ENCODE assay signal across 8 mouse cellular contexts in the genomic region with DNA sequence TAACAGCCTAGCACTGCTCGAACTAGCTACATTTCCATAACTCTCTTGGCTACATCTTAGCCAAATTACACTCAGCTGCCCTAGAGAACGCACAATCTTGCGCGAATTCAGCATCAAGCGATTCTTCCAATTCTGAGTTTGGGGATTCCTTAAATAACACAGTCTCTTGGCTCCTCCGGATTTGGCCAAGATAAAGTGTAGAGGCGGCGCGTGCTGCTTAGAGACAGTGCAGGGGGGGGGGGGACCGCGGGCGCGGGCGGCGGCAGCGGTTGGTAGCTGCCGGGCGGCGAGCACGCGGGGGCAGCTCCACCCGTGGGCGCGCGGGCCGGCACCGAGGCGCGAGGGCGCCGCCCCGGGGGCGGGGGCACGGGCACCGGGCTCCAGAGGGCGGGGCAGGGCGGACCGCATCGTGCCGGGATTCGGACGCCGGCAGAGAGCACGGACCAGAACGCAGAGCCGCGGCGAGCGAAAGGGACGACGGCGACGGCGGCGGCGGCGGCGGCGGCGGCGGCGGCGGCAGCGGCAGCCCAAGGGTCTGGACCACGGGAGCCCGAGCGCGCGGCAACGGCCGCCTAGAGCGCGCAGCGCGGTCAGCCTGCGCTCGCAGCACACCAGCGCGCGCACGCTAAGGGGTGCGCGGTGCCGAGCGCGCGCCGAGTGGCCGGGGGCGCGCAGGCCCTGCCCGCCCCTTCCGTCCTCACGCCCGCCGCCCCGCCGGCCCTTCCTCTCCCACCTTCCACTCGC. TPM values are rescaled to one million over a fixed set of nuclear protein-coding genes. Genes with fewer than 3 reads are reported as not detected.
DNase-seq lines count a peak whose midpoint lies in the region; ATAC-seq and TF ChIP-seq lines count a peak whose summit lies in the region.

A gene (plus strand): TSS at position 456 of the 744 bp plus-strand sequence.

- H3K4me2 ChIP-seq in embryonic facial prominence, embryonic 13.5 days, result peak within 1 kb of the TSS; percentile 69
- peak within 1 kb of the TSS; percentile 85 for H3K4me2 ChIP-seq in limb, embryonic 14.5 days (replicated peaks; ENCODE audit: low read depth, low read length, severe bottlenecking)
- peak within 1 kb of the TSS; percentile 70 for H3K4me2 ChIP-seq in midbrain, embryonic 16.5 days (ENCODE audit: low read length)

- H3K36me3 ChIP-seq in embryonic facial prominence, embryonic 13.5 days, result no peaks in the 10 kb centered on the region
- H3K36me3 ChIP-seq in heart, adult 2 months (ENCODE audit: control insufficient read depth, insufficient read depth, low read length), result peaks cover 5% of the 10 kb centered on the region
- H3K36me3 ChIP-seq in limb, embryonic 14.5 days (ENCODE audit: control insufficient read depth, insufficient read depth, low read length), result no peaks in the 10 kb centered on the region
- no peaks in the 10 kb centered on the region for H3K36me3 ChIP-seq in midbrain, embryonic 16.5 days (ENCODE audit: control insufficient read depth, insufficient read depth, low read length)

- H3K9ac ChIP-seq in embryonic facial prominence, embryonic 13.5 days, result peak within 1 kb of the TSS; percentile 95
- peak within 1 kb of the TSS; percentile 91 for H3K9ac ChIP-seq in heart, adult 2 months (ENCODE audit: low read depth, low read length)
- peak within 1 kb of the TSS; percentile 96 for H3K9ac ChIP-seq in limb, embryonic 14.5 days (ENCODE audit: low read depth, low read length, severe bottlenecking)
- H3K9ac ChIP-seq in midbrain, embryonic 16.5 days (ENCODE audit: low read depth, low read length), result peak within 1 kb of the TSS; percentile 100

- under 1% methylated on average over 50 of the region's 99 CpGs for WGBS in embryonic facial prominence, embryonic 13.5 days
- under 1% methylated on average over 79 of the region's 99 CpGs for WGBS in heart, adult 2 months
- 0% methylated on average over 34 of the region's 99 CpGs for WGBS in limb, embryonic 14.5 days
- under 1% methylated on average over 22 of the region's 99 CpGs for whole genome bisulfite sequencing in midbrain, embryonic 16.5 days

- no peaks in the 10 kb centered on the region for H3K27me3 ChIP-seq in embryonic facial prominence, embryonic 13.5 days
- no peaks in the 10 kb centered on the region for H3K27me3 ChIP-seq in heart, adult 2 months (ENCODE audit: control insufficient read depth, insufficient read depth, low read length)
- H3K27me3 ChIP-seq in limb, embryonic 14.5 days (ENCODE audit: control insufficient read depth, insufficient read depth, low read length), result no peaks in the 10 kb centered on the region
- no peaks in the 10 kb centered on the region for H3K27me3 ChIP-seq in midbrain, embryonic 16.5 days (ENCODE audit: control insufficient read depth, insufficient read depth, low read depth, low read length)

- TF ChIP-seq POLR2A in heart, adult 2 months (IDR thresholded peaks at IDR 0.05; ENCODE audit: insufficient read depth, low read depth, low read length), result no peak
- TF ChIP-seq POLR2A in limb, embryonic 14.5 days (IDR thresholded peaks at IDR 0.05; ENCODE audit: borderline replicate concordance, extremely low read depth, insufficient read depth, insufficient read length), result no peak

- H3K4me3 ChIP-seq in embryonic facial prominence, embryonic 13.5 days, result peak within 1 kb of the TSS; percentile 91
- H3K4me3 ChIP-seq in heart, adult 2 months, result peak within 1 kb of the TSS; percentile 93
- peak within 1 kb of the TSS; percentile 92 for H3K4me3 ChIP-seq in limb, embryonic 14.5 days (replicated peaks; ENCODE audit: low read length)
- peak within 1 kb of the TSS; percentile 96 for H3K4me3 ChIP-seq in midbrain, embryonic 16.5 days (ENCODE audit: low read depth, low read length)

- DNase-seq in 3134 (ENCODE audit: extremely low read depth, insufficient read length, low spot score), result peak; percentile 85
- peak; percentile 87 for DNase-seq in adrenal gland, postnatal 25 days
- peak; percentile 90 to 92 for DNase-seq in heart, adult 2 months
- DNase-seq in kidney, adult 8-10 months, result peak; percentile 62 to 72
- peak; percentile 88 for DNase-seq in limb, embryonic 14.5 days (ENCODE audit: low spot score)
- DNase-seq in spleen, postnatal 10 days (ENCODE audit: low spot score in 2 of 2), result peak; percentile 80 to 87

- H3K79me2 ChIP-seq in heart, adult 2 months (replicated peaks; ENCODE audit: control insufficient read depth, insufficient read depth, low read length), result peaks cover 5% of the 10 kb centered on the region; the same call in 1 of the 2 replicates

- peak within 1 kb of the TSS; percentile 96 for H3K27ac ChIP-seq in embryonic facial prominence, embryonic 13.5 days
- H3K27ac ChIP-seq in heart, adult 2 months, result peak within 1 kb of the TSS; percentile 87
- H3K27ac ChIP-seq in limb, embryonic 14.5 days (replicated peaks; ENCODE audit: low read depth, low read length), result peak within 1 kb of the TSS; percentile 92
- H3K27ac ChIP-seq in midbrain, embryonic 16.5 days (ENCODE audit: low read length), result peak within 1 kb of the TSS; percentile 98

- TF ChIP-seq CTCF in heart, adult 2 months (IDR thresholded peaks at IDR 0.05), result no peak

- peak; percentile 87 for ATAC-seq in embryonic facial prominence, embryonic 13.5 days (ENCODE audit: insufficient number of reproducible peaks, insufficient read depth, low FRiP score, low TSS enrichment, low read depth)
- peak; percentile 89 for ATAC-seq in limb, embryonic 14.5 days (ENCODE audit: low FRiP score, low read depth)
- ATAC-seq in midbrain, embryonic 16.5 days, result peak; percentile 92

- H3K9me3 ChIP-seq in embryonic facial prominence, embryonic 13.5 days, result no peaks in the 10 kb centered on the region
- no peaks in the 10 kb centered on the region for H3K9me3 ChIP-seq in limb, embryonic 14.5 days (ENCODE audit: control insufficient read depth, low read length)
- no peaks in the 10 kb centered on the region for H3K9me3 ChIP-seq in midbrain, embryonic 16.5 days (replicated peaks; ENCODE audit: control insufficient read depth, low read length, poor library complexity, severe bottlenecking)

- no peak for TF ChIP-seq EP300 in heart, adult 2 months (IDR thresholded peaks at IDR 0.05; ENCODE audit: insufficient read depth, low read depth, low read length)

- intact Hi-C loops in heart, adult 2 months (cut with DNase I), result loop anchor here (1.0 to 5.0 kb wide), 4 partner anchors 92 to 359 kb away; a partner anchor contains a TSS

- 0 out of 2 replicates have a peak, but pooled peaks cover 3% of the 10 kb centered on the region for H3K4me1 ChIP-seq in embryonic facial prominence, embryonic 13.5 days
- H3K4me1 ChIP-seq in heart, adult 2 months (ENCODE audit: control insufficient read depth, insufficient read depth, low read length), result peaks cover 4% of the 10 kb centered on the region
- peaks cover 4% of the 10 kb centered on the region; the same call in 1 of the 2 replicates for H3K4me1 ChIP-seq in limb, embryonic 14.5 days (ENCODE audit: control insufficient read depth, insufficient read depth, low read length)
- peaks cover 8% of the 10 kb centered on the region for H3K4me1 ChIP-seq in midbrain, embryonic 16.5 days (ENCODE audit: control insufficient read depth, insufficient read depth, low read length)

RNA-seq across cellular contexts. Expression of the gene that starts here (rescaled TPM):
- total RNA-seq in adrenal gland, postnatal 25 days (2021), result 40.6 and 42.7 TPM in 2 replicates
- polyA plus RNA-seq in embryonic facial prominence, embryonic 13.5 days (2015; fragmentation: Nextera tagmentation; extraction: Ambion mirVana), result 11.2 and 12.0 TPM in 2 replicates
- 10 to 100 TPM; 13.3 to 15.6 TPM for total RNA-seq in heart, adult 2 months (2021)
- 10.0 and 17.9 TPM in 2 replicates for polyA plus RNA-seq in heart, adult 2 months (2012; rRNA removed)
- polyA plus RNA-seq in limb, embryonic 14.5 days (2012; rRNA removed), result 34.0 and 43.7 TPM in 2 replicates
- 13.9 and 15.3 TPM in 2 replicates for polyA plus RNA-seq in limb, embryonic 14.5 days (2014; fragmentation: Nextera tagmentation; extraction: Ambion mirVana)
- 18.1 and 22.2 TPM in 2 replicates for polyA plus RNA-seq in midbrain, embryonic 16.5 days (2015; fragmentation: Nextera tagmentation; extraction: Ambion mirVana)

Comparison
In these comparisons a context has a peak if more than half of its experiments do, and no peak if none do; other contexts are left out.
1. Peak in every context shown above with its lines: DNase-seq, ATAC-seq, H3K4me3 ChIP-seq and H3K27ac ChIP-seq.